Mouse (Mus musculus) lung, adult 2 months (tissue): ENCODE data around the gene Tmprss11e.

Experiments
- CTCF ChIP-seq: fragments of 200-500 bp; IDR thresholded peaks from 2 replicates; pipeline ENCODE4 v1.5.1; 2011; ENCODE audit warnings: mild to moderate bottlenecking, low read length, control low read depth; ENCODE audit not compliant: insufficient read depth
- POLR2A ChIP-seq: fragments of 200-500 bp; IDR thresholded peaks from 2 replicates; pipeline ENCODE4 v1.6.1; 2011; ENCODE audit warnings: low read depth, mild to moderate bottlenecking, control low read depth, low read length, borderline replicate concordance; ENCODE audit errors: extremely low read depth

GRCm38 (mm10) chr5:86784205-86784604 lies 38.6 kb upstream of the Tmprss11e start:
- TF ChIP-seq POLR2A: no peak
- no peak for TF ChIP-seq CTCF
